Mouse (Mus musculus) cerebellum, postnatal 25 days (tissue): ENCODE measurements around the gene Slc26a11.
A peak's percentile ranks its signal among the peaks of the same experiment; 100 is the strongest.
"Not testable (repeated sequence)": the region's sequence is repeated elsewhere in the genome, so short reads cannot be mapped to it uniquely, and the experiment has no call there.

Experiments
- DNase-seq, 2 experiments: peaks; one replicate each; pipeline ENCODE4 v3.0.0; 2021; ENCODE audit warnings: mixed read lengths in 2 of 2

Slc26a11 gene

DNA sequence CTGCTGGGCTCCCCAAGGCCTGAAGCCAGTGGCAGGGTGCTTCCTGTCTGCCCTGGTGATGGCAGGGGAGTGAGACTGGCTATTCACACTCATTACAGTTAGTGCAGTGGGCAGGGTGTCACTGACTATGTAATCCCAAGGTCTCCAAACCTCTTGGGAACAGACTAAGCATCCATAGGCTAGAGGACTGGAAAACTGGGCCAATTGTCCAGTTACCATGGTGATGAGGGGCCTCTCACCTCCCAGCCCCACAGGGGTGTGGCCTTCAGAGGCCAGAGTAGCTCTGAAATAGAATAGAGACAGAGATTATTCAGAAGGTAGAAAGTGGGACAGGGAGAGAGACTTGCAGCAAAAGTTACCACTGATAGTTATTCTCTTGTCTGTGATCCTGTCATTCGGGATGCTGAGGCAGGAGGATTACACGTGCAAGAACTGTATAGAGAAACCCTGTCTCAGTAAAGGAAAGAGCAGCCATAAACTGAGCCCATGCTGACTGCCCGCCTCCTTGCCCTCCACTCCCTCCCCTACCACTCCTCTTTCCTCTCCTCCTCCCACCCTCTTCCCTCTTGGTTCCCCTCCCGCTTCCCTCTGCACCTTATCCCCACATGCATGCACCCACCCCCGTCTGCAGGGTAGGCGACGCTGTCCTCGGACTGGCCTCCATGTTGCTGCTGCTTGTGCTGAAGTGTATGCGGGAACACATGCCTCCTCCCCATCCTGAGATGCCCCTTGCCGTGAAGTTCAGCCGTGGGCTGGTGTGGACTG, 7.6 kb downstream of the Slc26a11 start:
- no peak for DNase-seq

DNA sequence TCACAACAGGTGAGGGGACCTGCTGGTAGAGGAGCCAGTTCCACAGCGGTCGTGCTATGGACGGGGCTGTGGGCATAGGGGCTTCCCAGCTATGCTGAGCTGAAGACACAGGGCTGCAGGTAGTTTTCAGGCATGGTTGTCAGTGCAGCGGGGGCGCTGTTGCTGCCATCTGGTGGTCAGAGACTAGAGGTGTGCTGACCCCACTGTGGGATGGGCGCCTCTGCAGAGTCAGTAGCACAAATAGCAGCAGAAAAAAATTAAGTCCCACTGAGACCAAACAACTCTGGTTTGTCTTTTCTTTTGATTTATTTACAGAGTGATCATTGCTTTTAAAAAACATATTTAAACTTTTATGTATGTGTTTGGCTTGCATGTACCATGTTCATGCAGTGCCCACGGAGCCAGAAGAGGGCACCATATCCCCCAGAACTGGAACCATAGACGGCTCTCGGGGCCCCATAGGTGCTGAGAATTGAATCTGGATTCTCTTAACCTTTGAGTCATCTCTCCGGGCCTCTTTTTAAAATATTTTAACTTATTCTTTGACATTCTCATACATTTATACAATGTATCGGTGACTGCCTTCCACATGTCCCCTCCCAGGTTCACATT, 8.3 kb downstream of the Slc26a11 start:
- peak; percentile 79 to 85 for DNase-seq

DNA sequence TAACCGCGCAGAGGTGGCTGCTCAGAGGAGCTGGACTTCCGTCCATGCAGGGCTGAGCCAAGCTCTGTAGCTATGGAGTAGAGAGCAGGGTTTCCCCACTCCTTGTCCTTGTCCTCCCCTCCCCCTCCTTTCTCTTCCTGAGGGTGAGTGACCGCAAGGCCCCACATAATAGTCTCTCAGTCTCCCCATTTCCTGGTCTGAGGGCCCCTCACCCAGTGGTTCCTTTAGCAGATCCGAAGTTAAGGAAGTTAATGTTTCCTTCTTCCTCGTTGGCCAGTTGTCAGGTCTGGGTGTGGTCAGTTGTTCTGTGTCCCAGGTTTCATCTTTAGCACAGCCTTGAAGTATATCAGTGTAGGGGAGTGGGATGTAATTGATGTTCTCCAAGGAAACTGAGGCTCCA, 20.1 kb downstream of the Slc26a11 start:
- DNase-seq, result no peak

DNA sequence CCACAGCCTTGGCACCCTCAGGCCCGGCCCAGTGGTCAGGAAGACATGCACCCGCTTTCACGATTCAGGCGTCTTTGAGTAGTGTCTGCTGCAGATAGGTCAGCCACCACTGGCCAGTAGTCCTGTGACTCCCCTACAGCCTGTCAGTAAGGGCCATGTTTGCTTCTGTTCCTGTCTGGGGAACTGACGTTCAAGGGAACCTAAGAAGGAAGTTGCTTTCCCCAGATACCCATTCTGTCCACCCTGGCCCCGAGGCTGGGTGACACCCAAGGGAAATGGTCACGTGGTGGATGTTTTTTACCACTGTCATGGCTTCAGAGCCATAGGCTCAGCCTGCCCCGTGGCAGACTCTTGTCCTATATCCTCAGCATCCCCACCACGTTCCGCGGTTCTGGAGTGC, 22.0 kb downstream of the Slc26a11 start:
- no peak for DNase-seq

DNA sequence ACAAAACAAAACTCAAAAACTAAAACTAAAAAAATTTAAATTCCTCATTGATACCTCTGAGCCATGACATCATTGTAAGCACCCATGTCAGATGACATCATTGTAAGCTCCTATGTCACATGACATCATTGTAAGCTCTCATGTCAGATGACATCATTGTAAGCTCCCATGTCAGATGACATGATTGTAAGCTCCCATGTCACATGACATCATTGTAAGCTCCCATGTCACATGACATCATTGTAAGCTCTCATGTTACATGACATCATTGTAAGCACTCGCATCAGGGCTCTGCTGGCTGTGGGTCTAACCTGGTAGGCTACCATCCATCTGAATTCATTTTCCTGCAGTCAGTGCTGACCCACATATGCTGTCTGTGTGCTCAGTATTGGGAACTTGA, 23.2 kb downstream of the Slc26a11 start:
- DNase-seq, result no peak

DNA sequence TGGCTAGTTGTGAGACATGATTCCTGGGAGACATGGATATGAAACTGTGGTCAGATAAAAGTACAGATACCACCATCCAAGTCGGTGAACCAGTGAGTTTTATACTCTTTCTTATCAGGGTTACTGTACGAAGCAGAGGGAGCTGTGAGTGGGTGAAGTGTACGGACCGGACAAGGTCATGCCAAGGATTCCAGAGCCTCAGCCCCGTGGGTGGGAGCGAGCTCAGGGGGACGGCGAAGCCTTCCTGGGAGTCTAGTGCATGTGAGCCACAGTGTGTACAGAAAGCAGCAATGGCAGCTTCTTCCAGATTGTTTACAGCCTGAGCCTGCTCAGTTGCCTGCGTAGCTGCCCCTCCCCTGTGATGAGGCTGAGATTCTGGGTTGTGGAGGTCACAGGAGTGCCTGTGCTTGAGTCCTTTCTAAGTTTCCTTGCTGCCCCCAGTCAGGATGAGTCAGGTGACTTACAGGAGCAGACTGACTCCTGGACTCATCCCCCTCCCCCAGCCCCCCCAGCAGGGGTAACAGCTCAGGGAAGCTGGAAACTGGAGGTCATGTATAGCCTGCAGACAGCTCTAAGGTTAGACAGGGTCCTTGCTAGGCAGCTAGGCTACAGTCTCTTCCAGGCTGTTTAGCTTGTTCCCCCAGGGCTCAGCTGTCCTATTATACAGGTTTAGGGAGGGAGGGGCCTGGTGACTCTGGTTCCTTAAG, 26.4 kb downstream of the Slc26a11 start:
- no peak for DNase-seq

DNA sequence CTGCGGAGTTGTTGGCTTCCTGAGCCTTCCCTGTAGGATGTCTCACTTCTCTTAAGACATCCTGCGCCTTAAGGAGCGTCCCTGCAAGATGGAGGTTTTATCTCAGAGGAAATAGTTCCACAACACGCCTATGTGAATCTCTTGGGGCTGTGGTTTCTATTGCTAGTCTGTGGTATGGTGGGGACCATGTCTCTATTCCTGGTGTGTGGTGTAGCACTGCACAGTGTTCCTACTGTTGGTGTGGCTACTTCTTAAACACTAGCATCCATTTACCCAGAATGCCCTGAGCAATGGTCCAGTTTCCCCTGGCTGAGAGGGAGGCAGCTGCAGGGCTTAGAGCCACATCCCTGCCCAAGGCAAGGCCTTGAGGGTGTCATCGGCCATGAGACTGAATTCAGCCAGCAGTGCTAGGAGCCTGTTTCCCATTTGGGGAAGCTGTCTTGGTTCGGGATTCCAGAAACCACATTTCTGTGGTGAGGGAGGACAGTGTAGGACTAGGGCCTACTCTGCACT, 27.0 kb downstream of the Slc26a11 start:
- DNase-seq, result no peak

DNA sequence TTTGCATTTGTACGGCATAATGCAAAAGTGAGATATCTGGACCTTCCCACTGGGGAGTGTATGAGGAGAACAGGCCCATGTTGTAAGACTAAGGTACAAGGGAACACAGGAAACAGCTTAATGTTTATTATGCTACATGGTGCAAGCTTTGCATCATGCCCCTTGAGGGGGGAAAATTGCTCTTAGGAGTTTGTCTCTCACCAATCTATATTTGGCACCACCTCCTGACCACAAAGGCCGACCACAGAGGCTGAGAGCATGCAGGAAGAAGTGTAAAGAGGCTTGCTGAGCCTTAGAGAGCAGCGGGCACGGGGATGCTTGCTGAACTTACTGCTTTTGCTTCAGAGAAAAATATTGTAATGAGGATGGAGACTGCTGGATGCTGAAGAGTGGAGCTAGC, 29.5 kb downstream of the Slc26a11 start:
- DNase-seq, result no peak

DNA sequence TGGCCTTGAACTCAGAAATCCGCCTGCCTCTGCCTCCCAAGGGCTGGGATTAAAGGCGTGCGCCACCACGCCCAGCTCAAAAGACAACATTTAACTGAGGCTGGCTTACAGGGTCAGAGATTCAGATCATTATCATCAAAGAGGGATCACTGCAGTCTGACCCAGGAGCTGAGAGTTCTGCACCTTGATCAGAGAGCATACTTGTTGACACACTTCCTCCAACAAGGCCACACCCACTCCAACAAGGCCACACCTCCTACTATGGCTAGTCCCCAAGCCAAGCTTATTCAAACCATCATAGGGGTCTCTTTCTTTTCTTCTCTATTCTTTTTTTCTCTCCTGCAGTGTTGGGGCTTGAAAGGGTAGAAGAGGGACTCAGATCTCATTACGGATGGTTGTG, 30.9 kb downstream of the Slc26a11 start:
- no peak for DNase-seq

DNA sequence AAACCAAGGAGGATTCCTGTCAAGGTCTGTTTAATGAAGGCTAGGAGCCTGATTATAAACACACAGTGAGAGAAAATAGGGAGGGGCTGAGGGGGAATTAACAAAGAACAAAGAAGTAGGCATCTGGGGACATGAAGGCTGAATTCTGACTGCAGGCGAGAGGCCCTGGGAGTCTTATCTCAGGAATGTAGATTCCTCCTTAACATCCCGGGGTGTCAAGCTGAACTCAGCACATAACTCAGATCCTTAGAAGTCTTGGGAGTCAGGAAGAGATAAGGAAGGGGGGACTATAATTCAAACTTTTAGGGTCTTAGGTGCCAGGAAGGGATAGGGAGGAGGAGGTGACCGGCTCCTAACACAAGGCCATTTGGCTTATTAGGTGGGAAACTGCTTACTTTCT, 31.9 kb downstream of the Slc26a11 start:
- not testable (repeated sequence) for DNase-seq

DNA sequence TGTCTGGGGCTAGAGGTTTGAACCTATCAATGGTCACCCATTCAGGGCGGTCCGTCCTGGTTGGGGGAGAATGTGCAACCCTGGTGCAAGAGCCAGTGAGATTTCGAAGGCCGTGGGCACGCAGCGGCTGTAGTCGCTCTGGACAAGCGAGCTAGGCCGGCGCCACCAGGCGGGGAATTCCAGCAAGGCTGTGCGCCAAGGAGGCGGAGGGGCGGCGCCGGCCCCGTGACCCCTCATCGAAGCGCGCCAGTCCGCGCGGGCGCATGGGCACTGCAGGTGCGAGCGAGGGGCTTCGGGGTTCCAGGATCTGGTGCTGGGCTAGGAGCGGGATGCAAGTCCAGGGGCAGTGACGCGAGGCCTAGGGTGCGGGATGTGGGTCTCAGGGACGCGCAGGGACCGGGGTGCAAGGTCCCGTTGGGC, 34.5 kb downstream of the Slc26a11 start:
- DNase-seq, result peak; percentile 70 to 79

DNA sequence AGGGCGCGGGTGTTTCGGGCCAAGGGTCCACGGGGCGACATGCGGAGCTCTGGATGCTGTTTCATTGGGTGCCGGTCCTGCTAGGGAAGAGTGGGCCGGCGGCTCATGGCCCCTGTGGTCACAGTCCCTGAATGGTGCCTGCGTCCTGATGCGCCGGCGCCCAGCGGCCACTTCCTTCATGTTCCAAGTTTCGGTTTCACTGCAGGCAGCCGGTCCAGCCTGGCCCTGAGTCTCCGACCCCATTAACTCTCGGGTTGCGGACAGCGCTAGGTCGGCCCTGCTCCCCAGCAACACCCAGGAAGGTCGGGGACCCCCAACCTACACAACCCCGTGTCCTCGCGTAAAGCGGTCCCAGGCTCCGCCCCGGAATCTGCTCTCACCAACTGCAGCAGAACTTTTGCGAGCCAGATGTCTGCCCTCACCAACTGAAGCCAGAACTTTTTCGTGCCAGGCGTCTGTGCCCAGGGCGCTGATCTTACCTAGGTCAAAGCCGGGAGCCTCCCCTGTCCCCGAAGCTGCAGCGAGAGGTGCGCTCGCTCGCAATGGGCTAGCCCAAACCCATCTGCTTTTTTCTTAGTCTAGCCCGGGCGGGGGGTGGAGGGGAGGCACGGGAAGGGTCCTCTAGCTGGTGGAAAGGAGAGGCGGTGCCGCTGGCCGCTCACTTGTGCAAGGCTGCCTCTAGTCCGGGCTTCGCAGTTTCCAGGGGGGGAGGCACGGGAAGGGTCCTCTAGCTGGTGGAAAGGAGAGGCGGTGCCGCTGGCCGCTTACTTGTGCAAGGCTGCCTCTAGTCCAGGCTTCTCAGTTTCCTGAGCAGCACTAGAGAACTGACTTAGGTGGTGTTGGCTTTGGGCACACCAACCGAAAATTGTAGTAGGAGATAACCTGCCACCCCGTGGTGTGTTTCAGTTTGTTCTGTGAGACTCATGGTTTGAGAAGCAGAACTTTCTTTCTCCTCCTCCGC, 35.2 kb downstream of the Slc26a11 start:
- peak; percentile 48 to 49 for DNase-seq

DNA sequence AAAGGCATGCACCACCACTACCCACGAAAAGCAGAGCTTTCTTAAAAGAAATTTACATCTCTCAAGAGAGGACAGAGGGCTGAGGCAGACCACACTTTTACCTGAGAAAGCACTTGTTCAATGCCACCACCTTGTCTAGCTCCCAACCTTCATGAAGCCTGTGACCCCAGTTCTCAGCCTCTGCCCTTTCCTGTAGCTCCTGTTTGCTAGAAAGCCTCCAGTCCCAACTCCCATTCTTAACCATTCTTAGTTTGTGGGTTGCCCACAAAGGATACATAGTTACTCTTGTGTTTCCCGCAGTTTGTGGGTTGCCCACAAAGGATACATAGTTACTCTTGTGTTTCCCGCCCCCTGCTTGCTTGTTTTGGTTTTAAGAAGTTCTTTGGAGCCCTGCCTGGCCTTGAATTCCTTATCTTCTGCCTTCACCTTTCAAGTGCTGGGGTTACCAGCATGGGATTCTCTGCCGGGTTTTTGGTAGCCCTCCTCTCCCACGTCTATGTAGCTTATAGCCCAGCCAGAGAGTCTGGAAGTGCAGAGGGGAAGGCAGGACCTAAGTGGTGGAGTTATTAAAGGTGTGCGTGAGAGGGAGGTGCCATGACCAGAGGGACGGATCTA, 36.1 kb downstream of the Slc26a11 start:
- no peak for DNase-seq

DNA sequence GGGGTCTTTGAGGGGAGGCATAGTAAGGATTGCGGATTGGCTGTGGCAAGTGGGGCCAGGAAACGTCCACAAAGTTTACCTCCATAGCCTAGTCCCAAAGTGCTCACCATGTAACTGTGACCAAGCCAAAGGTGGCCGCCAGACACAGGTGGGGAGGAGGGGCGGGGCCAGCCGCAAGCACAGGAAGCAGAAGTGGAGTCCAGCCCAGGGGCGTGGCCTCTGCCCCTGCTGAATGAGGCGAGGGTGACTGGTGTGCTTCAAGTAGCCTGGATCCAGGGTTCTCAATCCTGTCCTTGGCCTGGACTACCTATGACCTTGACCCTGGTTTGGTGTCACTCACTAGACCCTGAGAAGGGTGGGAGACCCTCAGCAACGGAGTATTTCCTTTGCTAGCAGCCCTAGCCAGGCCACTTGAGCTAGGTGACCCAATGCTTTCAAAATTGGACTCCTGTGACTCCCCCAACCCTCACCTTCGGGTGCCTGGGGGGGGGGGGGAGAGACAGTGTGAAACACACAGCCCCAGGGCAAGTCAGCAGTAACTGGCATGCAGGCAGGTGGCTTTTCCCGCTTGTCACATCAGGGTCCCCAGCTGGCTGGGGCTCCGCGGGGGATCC, 36.8 kb downstream of the Slc26a11 start:
- DNase-seq, result peak in 1 of 2 experiments; percentile 34

DNA sequence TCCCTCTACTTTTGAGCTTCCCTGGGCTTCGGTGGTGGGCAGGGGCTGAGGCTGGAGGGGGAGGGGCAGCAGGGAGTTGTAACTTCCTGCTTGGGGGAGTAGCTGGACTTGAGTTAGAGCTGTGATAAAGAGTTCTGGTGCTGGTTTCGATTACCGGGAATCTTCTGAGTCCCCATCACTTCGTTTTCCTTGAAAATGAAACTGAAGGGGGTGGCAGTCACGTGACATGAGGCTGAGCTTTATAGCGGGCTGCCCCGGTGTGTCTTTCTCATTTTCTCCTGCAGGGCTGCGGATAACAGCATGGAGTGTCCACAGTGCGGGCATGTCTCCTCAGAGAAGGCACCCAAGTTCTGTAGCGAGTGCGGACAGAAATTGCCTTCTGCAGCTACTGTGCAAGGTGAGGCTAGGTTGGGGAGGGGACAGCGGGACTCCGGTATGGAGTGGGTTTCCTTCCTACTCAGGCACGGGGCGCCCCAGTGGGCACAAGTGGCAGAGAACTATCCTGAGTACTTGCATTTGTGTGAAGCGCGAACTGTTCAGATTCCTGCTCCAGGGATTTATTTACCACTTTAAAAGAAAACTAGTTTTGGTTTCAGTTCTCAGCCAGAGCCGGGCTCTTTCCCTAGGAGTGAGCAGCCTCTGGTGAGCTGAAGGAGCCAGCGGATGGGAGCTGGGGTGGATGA, 37.6 kb downstream of the Slc26a11 start, which contains the start of gene Rnf213:
Gene Rnf213, plus strand, starts transcription at position 301 of the 683 bp plus-strand sequence.
- peak; percentile 32 to 37 for DNase-seq

DNA sequence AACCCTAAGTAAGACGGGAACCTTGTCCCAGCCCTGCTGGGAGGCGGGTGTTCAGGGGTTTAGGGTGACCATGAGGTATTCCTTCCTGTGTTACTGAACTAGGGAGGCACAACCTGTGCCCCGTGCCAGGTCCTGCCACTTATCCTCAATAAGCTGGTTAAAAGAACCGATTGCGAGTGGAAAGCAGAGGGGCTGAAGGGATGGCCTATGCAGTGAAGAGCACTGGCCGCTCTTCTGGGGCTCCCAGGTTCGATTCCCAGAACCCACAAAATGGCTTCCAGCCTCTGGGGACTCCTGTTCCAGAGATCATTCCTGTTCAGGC, 38.1 kb downstream of the Slc26a11 start:
- DNase-seq, result no peak

DNA sequence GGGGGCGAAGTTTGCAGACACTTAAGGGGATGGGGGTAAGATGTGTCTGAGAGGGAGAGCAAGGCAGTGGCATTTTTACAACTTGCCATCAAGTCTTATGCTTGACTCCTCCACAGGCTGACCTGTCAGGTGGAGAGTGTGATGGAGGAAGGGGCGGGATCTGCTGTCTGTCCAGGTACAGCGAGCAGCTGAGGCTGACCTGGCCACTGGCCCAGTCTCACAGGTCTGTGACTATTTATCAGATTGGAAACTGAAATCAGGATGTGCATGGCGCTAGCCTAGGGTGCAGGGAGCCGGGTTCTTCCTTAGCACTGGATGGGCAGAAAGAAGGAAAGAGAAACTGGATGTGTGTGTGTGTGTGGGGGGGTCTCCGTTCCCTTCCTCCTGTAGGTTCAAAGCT, 38.9 kb downstream of the Slc26a11 start:
- no peak for DNase-seq

DNA sequence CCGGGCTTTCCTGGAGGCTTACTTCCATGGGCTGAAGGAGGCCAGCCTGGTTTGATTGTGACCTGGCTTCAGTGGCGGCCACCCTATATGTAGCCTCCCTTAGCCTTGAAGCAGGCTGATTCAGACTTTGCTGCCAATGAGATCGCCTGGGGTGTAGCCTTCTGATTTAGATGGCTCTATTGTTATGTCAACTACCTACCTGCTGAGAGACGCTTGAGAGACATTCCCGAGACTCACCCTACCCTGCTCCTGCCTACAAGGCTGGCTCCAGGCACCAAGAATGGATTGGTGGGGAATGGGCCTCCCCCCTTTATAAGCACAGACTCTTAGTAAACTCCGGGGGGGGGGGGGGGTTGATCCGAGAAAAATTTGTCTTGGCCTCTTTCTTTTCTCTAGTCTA, 40.0 kb downstream of the Slc26a11 start:
- no peak for DNase-seq

DNA sequence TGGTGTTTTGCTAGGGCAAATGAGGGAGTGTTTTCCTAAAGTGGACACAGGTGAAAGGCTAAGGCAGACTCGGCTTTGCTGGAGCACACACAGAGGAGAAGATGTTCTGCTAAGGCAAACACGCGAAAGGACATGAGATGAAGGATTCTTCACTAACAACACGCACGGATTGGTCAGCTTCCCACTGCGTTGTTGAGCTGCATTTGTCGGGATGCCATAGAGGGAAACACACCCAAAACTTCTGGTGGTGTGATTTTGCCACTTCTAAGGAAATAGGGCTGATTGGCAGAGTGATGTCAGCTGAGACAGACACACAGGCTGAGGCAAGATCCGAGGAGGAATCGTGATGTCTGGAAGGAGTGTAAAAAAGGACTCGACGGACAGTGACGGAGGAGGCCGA, 40.6 kb downstream of the Slc26a11 start:
- no peak for DNase-seq

DNA sequence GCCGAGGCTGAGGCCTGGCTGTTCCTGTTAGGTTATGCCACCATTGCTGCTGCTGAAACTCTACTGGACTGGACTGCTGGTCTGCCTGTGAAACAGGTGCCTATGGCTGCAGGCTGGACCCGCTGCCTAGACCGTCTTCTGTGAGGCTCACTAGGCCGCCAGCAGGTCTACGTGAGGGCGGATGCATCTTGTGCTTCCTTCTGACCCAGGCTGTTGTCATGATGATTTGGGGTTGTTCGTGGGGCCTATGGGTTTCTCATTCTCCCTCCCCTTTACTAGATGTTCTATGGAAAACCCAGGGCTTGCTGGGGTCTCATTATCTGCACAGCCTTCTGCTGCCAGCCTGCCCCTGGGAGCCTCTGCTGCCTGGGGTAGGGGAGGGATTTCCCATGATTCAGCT, 41.1 kb downstream of the Slc26a11 start:
- DNase-seq, result no peak

DNA sequence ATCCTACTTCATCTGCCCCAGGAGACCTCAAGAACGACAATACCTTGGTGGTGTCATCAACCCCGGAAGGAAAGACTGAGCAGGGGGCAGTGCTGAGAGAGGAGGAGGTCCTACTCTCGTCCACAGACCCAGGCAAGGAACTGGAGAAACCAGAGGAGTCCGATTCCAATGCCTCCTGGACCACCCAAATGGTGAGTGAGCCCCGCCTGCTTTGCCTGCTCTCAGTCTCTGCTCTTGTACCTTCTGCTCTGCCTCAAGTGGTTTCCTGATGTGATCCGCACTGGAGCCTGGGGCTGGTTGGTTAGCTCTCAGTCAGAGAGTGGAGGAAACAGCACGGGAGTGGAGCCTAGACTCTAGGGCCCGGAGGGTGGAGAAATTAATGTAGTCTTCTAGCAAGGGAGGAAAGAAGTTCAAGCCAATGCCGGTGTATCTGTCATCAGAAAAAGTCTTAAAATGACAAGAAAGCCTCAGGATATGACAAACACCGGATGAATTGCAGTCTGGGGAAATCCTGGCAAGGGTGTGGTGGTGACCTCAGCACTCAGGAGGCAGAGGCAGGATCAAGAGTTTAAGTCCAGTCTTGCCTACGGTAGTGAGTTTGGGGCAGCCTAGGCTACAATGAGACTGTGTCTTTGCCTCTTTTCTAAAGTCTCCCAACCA, 47.3 kb downstream of the Slc26a11 start:
- DNase-seq, result no peak
